8 mouse cellular contexts compared by ENCODE assay signal in the genomic region with DNA sequence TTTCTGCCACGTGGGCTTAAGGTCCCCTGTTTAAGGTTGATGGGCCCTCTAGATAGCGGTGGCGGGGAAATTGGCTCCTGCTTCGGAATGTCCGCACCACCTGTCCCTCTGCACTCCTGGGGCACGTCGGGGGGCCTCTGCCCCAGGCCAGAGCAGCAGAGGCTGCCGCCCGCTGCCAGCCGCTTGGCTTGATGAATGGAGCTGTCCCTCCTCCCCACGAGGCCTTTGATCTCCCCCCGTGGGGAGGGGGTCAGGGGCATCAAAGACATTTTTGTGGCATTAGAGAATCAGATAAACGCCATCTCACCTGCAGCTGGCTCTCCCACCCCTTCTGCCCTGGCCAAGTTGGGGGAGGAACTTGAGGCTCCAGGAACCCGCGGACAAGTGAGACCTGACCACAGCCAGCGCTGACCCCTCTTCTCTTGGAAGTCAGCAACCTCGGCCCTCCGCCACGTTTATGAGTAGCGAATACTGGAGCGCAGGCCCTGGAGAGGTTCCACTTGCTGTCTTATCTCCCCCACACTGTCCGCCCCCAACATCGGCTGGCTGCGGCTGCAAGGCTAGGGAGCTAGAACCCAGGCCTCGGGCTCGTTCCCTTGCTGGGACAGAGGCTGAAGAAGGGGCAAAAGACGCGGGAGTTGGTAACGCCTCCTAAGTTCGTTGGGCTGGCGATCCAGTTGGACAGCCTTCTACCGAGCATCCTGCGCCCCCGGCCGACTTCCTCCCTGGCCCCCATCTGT. TPM values are rescaled to one million over a fixed set of nuclear protein-coding genes. Genes with fewer than 3 reads are reported as not detected.
A peak's percentile ranks its signal among the peaks of the same experiment; 100 is the strongest.
DNase-seq lines count a peak whose midpoint lies in the region; ATAC-seq and TF ChIP-seq lines count a peak whose summit lies in the region.
"Had no signal": no experiment of that assay in that cellular context is flagged by ENCODE, and none has a peak within 500 bp of the region (broad histone marks: within the 10 kb centered on the region; RNA-seq: fewer than 3 reads in every experiment).

No protein-coding gene starts in this region.

- H3K27ac ChIP-seq in testis, adult 2 months (ENCODE audit: control insufficient read depth, insufficient read depth, low read depth, low read length), result no peak overlapping the region
- no peak overlapping the region for H3K27ac ChIP-seq in forebrain, postnatal 0 days (ENCODE audit: low read depth, low read length)
- H3K27ac ChIP-seq in liver, embryonic 16.5 days (ENCODE audit: low read length), result no peak overlapping the region
- H3K27ac ChIP-seq: macrophage had no signal

- H3K4me2 ChIP-seq in forebrain, postnatal 0 days (ENCODE audit: low read depth), result peak overlapping the region; percentile 83
- peak overlapping the region; percentile 51 for H3K4me2 ChIP-seq in liver, embryonic 16.5 days (ENCODE audit: low read depth, low read length)

- 0 out of 2 replicates have a peak overlapping the region, but pooled peaks have one; percentile 35 for H3K9ac ChIP-seq in forebrain, postnatal 0 days
- H3K9ac ChIP-seq in liver, embryonic 16.5 days (ENCODE audit: low read depth, low read length), result no peak overlapping the region

- DNase-seq in testis, postnatal 14 days (ENCODE audit: low spot score), result no peak
- no peak for DNase-seq in forebrain, postnatal 0 days
- no peak for DNase-seq in adipocyte (ENCODE audit: low spot score)
- DNase-seq in cerebellum, adult 11-12 months, result no peak
- no peak for DNase-seq in T-cell, adult 2 months (ENCODE audit: low spot score)

- 1% methylated on average over 35 of the region's 35 CpGs for WGBS in forebrain, postnatal 0 days
- WGBS in liver, embryonic 16.5 days (ENCODE audit: insufficient replicate concordance), result 3% methylated on average over 35 of the region's 35 CpGs

- H3K36me3 ChIP-seq in testis, adult 2 months (ENCODE audit: control insufficient read depth, insufficient read depth, low read length), result no peaks in the 10 kb centered on the region
- no peaks in the 10 kb centered on the region for H3K36me3 ChIP-seq in forebrain, postnatal 0 days (ENCODE audit: insufficient read depth)
- H3K36me3 ChIP-seq in liver, embryonic 16.5 days (ENCODE audit: control insufficient read depth, insufficient read depth), result no peaks in the 10 kb centered on the region

- no peak for ATAC-seq in forebrain, postnatal 0 days
- ATAC-seq in liver, embryonic 16.5 days (ENCODE audit: low read depth), result no peak

- H3K4me3 ChIP-seq in testis, adult 2 months (ENCODE audit: control insufficient read depth, low read depth, low read length), result peak overlapping the region; percentile 6
- peak overlapping the region; percentile 46 for H3K4me3 ChIP-seq in forebrain, postnatal 0 days (ENCODE audit: low read depth, low read length)
- no peak overlapping the region; the same call in 1 of the 2 replicates for H3K4me3 ChIP-seq in liver, embryonic 16.5 days (ENCODE audit: low read depth, low read length)

- peaks cover 14% of the 10 kb centered on the region for H3K4me1 ChIP-seq in testis, adult 2 months (ENCODE audit: control insufficient read depth, insufficient read depth, low read length)
- H3K4me1 ChIP-seq in forebrain, postnatal 0 days (ENCODE audit: insufficient read depth), result no peaks in the 10 kb centered on the region
- no peaks in the 10 kb centered on the region for H3K4me1 ChIP-seq in liver, embryonic 16.5 days (ENCODE audit: control insufficient read depth, low read depth, low read length)

- no peak for TF ChIP-seq CTCF in testis, adult 2 months (IDR thresholded peaks at IDR 0.05; ENCODE audit: control insufficient read depth, insufficient read depth, insufficient replicate concordance, low read depth, low read length)
- no peak for TF ChIP-seq CTCF in forebrain, postnatal 0 days (IDR thresholded peaks at IDR 0.05; ENCODE audit: low read depth)

- H3K9me3 ChIP-seq in forebrain, postnatal 0 days (ENCODE audit: low read length), result no peaks in the 10 kb centered on the region
- no peaks in the 10 kb centered on the region for H3K9me3 ChIP-seq in liver, embryonic 16.5 days (replicated peaks; ENCODE audit: control insufficient read depth, low read length)

- no peak for TF ChIP-seq POLR2A in testis, adult 2 months (IDR thresholded peaks at IDR 0.05; ENCODE audit: control insufficient read depth, low read depth, low read length)

- no peaks in the 10 kb centered on the region; the same call in 1 of the 2 replicates for H3K27me3 ChIP-seq in testis, adult 2 months (ENCODE audit: control insufficient read depth, insufficient read depth, low read length)
- peaks cover 66% of the 10 kb centered on the region for H3K27me3 ChIP-seq in forebrain, postnatal 0 days (ENCODE audit: insufficient read depth, low read length)
- peaks cover 73% of the 10 kb centered on the region for H3K27me3 ChIP-seq in liver, embryonic 16.5 days (ENCODE audit: control insufficient read depth, insufficient read depth, low read depth, low read length)

RNA-seq across cellular contexts. Expression of gene Wnt6, which starts 0.8 kb away (rescaled TPM):
- polyA plus RNA-seq in testis, adult 2 months (2012; rRNA removed), result 11.2 and 13.4 TPM in 2 replicates
- 6.1 and 7.2 TPM in 2 replicates for total RNA-seq in forebrain, postnatal 0 days (2014; rRNA removed)
- 3.8 and 4.6 TPM in 2 replicates for polyA plus RNA-seq in forebrain, postnatal 0 days (2015; fragmentation: Nextera tagmentation; extraction: Ambion mirVana)
- 0.06 and 0.11 TPM in 2 replicates for polyA plus RNA-seq in liver, embryonic 16.5 days (2015; fragmentation: Nextera tagmentation; extraction: Ambion mirVana)
- polyA plus RNA-seq: macrophage had no signal

RNA-seq across cellular contexts. Expression of gene Wnt10a, which starts 20.4 kb away (rescaled TPM):
- 0.16 and 0.23 TPM in 2 replicates for polyA plus RNA-seq in testis, adult 2 months (2012; rRNA removed)
- total RNA-seq in forebrain, postnatal 0 days (2014; rRNA removed), result 0.15 and 0.19 TPM in 2 replicates
- polyA plus RNA-seq in forebrain, postnatal 0 days (2015; fragmentation: Nextera tagmentation; extraction: Ambion mirVana), result 0.21 and 0.23 TPM in 2 replicates
- not detected in 2 replicates for polyA plus RNA-seq in liver, embryonic 16.5 days (2015; fragmentation: Nextera tagmentation; extraction: Ambion mirVana)
- polyA plus RNA-seq: macrophage had no signal

RNA-seq across cellular contexts. Expression of gene Prkag3, which starts 21.9 kb away (rescaled TPM):
- 0.44 and 0.53 TPM in 2 replicates for polyA plus RNA-seq in testis, adult 2 months (2012; rRNA removed)
- total RNA-seq in forebrain, postnatal 0 days (2014; rRNA removed), result 0.23 TPM in 1 of 2 replicates, not detected in the other
- not detected in 2 replicates for polyA plus RNA-seq in forebrain, postnatal 0 days (2015; fragmentation: Nextera tagmentation; extraction: Ambion mirVana)
- polyA plus RNA-seq in liver, embryonic 16.5 days (2015; fragmentation: Nextera tagmentation; extraction: Ambion mirVana), result 0.19 and 0.25 TPM in 2 replicates
- polyA plus RNA-seq: macrophage had no signal

RNA-seq across cellular contexts. Expression of gene Cyp27a1, which starts 57.5 kb away (rescaled TPM):
- 6.3 and 9.0 TPM in 2 replicates for polyA plus RNA-seq in testis, adult 2 months (2012; rRNA removed)
- total RNA-seq in forebrain, postnatal 0 days (2014; rRNA removed), result 1.3 and 1.6 TPM in 2 replicates
- 1.5 and 1.6 TPM in 2 replicates for polyA plus RNA-seq in forebrain, postnatal 0 days (2015; fragmentation: Nextera tagmentation; extraction: Ambion mirVana)
- 7.5 and 8.9 TPM in 2 replicates for polyA plus RNA-seq in liver, embryonic 16.5 days (2015; fragmentation: Nextera tagmentation; extraction: Ambion mirVana)
